Mouse (Mus musculus) B cell, adult 2 months (primary cell): Measurements from ENCODE around the gene Cxcl16.
"Not testable (repeated sequence)": the region's sequence is repeated elsewhere in the genome, so short reads cannot be mapped to it uniquely, and the experiment has no call there.

Experiments
- DNase-seq, 2 experiments: peaks; one replicate each; pipeline ENCODE4 v3.0.0; 2022

Cxcl16 gene

DNA sequence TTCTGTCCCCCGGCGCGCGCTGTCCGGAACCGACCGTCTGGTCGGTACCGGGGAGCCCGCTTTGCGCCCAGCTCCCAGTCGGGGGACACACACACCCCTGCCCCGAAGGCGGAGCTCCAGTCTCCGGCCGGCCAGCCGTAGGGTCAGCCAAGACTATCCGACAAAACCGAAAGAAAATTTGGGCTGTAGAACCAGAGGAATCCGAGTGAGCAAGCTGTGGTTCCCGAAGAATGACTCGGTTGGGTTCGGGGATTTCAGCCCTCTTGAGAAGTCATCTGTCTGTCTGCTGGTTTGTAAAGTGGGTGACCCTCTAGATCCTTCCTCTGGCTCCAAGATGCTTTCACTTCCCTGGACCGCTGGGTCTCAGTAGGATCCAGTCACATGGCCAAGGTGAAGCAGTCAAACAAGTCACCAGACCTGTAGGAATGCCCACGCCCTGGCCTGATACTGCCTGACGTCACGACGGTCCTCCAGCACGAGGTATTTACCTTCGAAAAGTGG lies at the start of gene Cxcl16:
Gene Cxcl16 (minus strand): TSS at position 384 of the 501 bp plus-strand sequence.
- peak; percentile 41 to 46 for DNase-seq

DNA sequence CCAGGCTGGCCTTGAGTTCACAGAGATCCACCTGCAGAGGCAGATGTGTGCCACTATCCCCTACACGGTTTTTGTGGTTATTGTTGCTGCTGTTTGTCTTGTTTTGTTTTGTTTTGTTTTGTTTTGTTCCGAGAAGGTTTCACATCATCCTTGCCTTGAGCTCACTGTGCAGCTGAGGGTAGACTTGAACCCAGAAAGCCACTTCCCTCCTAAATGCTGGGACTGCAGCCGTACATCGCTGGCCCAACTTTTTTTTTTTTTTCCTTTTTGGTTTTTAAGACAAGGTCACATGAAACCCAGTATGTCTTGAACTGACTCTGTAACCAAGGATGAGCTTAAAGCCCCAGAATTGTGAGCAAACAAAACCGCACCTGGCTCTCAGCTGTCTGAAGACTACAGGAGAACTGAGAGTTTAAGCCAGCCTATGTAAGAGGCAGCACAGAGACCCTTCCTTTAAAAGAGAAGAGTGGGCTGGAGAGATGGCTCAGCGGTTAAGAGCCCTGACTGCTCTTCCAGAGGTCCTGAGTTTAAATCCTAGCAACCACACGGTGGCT lies 47.3 kb upstream of the Cxcl16 start:
- DNase-seq = no peak

DNA sequence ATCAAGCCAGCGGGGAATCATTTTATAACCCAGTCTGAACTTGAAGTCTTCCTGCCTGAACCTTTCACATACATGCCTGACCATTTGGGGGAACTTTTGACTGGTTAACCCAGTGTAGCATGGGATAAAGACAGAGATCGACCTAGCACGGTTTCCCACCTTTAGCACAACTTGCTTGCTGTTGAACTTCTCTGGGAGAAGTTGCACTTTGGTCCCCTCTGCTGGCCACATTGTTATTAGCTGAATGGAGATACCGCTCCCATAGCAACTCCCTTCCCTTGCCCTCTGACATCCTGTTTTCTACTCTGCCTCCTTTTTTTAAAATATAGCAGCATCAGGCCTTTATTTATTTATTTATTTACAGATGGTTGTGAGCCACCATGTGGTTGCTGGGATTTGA lies 46.6 kb upstream of the Cxcl16 start:
- peak; percentile 73 to 74 for DNase-seq

DNA sequence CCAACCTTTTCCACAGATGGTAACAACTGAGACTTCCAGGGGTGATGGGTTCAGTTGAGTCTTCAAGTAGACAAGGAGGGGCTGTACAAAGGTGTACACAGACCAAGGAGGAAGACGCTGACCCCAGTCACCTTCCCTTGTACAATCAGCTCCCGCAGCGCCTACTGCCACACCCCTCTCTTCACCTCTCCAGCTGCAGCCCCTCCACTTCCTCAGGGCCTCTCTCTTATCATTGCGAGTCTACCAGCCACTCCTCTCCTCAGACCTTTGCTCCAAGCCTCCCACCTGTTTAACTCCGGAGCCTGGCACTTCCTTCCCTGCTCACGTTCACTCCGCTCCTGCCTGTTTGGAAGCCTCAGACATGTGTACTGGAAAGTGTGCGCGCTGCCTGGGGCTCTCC lies 45.2 kb upstream of the Cxcl16 start, which contains the start of gene Tm4sf5:
Gene Tm4sf5 (plus strand): TSS at position 275 of the 400 bp plus-strand sequence.
- no peak for DNase-seq

DNA sequence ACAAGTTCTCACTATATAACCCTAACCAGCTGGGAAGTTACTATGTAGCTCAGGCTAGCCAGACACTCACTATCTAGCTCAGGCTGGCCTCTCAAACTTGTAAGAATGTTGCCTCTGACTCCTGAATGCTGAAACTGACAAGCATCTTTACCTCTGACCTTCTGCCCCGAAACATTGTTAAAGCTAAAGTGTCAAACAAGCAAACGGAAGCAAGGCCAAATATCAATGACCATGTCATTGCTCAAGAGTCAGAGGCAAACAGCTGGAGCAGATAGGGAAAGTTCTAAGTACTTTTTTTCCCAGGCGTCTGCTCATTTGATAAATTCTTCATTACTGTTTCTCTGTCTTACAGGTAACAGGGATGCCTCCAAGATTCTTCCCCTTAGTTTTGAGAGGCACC lies 42.2 kb upstream of the Cxcl16 start:
- DNase-seq = no peak

DNA sequence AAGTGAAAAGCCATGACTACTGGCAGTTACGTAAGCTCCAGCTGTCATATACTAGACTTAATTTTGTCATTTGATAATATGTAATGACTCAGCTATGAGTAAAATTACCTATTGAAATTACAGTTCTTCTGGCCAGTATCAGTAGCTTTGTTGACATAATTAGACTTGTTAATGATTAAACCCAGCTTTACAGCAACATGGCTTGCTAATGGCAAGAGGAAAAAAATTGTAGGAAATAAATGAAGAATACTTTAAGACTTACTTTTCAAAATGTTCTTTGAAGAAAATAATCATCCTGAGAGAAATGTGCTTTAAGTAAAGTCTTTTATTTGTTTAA lies 40.7 kb upstream of the Cxcl16 start:
- no peak for DNase-seq

DNA sequence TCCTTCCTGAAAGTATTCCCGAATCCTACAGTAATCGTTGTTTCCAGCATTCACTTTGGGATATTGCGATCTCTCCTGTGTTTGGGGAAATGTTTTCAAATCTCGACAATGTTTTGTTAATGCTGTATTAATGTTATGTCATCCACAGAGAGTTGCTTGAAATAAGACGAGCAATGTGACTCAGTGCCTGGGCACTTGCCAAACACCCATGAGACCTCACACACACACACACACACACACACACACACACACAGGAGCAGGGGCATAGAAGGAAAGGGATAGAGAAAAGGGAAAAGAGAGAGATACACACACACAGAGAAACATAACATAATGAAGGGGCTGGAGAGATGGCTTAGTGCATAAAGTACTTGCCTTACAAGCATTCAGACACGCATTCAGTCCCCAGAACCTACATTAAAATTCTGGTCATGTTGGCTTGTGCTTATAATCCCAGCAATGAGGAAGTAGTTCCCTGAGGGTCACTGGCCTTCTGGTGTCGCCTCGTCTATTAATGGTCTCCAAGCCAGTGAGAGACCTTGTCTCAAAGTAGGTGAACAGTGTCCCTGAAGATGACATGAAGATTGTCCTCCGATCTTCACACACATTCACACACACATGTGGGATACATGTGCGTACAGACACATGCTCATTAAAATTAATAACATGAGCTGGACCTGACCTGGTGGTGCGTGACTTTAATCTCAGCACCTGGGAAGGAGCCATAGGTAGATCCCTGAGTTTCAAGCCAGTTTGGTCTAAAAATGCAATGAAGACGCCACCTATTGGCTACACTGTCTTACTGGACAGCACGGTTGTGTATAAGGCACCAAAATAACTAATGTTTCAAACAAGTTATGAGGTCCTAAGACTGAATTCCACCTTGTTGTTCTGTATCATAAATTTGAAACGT lies 40.0 kb upstream of the Cxcl16 start:
- peak; percentile 11 to 18 for DNase-seq

DNA sequence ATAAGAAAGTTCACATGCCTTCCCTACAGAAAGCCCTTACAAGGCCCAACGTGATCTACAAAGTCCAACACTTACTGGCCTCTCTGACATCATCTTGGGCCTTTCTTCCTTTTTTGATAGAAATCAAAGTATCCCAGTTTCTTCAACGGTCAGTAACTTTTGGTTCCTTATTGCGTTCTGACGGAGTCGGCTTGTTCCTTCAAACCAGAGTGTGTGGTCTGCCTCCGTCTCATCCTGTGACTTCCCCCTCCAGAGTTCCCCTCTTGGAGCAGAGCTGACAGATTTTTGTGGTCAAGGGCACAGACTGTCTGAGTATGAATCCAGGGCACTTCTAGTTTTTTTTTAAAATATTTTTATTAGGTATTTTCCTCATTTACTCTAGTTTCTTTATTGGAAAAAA lies 29.9 kb upstream of the Cxcl16 start:
- DNase-seq = no peak

DNA sequence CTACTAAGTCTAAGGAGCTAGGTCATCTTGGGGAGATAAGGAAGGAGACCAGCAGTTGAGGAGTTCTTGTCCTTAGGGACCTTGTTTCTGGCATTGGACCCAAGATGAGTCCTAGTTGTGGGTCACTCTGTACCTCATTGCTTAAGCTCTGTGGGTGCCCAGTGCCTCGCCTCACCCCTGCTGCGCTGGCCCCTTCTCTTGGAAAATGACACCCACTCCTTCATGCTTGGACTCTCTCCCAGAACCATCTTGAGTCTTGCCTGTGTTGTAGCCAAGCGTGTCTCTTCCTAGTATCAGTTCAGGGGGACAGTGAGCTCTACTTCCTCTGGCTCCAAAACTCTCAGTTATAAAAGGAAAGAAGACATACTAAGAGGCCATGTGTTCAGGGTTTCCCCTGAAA lies 29.4 kb upstream of the Cxcl16 start:
- DNase-seq = no peak

DNA sequence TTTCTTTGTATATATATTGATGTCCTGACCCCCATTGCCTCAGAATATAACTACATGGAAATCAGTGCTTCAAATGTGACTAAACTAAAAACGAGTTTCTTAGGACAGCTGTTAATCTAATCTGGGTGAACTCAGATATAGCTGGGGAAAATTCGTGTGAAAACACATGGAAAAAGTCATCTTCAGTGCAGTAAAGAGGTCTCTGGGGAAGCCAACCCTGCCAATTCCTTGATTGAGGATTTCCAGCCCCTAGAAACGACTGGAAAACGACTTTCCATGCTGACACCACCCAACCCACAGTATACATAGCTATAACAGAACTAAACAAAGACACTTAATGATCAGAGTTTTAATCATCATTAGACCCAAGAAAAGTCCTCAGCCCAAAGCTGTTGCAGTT lies 28.0 kb upstream of the Cxcl16 start:
- DNase-seq = no peak

DNA sequence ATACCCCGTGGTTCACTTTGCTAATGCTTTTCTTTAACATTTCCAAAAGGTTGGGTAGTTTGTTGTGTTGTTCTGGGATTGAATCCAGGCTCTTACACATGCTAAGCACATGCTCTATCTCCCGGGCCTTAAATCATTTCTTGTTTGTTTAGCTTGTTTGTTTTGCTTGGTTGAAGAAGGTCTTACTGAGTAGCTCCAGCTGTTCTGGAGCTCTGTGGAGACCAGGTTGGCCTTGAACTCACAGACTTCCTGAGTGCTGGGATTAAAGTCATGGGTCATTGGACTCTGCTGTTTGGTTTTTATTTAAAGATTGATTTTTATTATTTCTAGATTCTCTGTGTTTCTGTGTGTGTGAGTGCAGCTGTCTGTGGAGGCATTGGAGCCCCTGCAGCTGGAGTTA lies 25.7 kb upstream of the Cxcl16 start:
- DNase-seq = no peak

DNA sequence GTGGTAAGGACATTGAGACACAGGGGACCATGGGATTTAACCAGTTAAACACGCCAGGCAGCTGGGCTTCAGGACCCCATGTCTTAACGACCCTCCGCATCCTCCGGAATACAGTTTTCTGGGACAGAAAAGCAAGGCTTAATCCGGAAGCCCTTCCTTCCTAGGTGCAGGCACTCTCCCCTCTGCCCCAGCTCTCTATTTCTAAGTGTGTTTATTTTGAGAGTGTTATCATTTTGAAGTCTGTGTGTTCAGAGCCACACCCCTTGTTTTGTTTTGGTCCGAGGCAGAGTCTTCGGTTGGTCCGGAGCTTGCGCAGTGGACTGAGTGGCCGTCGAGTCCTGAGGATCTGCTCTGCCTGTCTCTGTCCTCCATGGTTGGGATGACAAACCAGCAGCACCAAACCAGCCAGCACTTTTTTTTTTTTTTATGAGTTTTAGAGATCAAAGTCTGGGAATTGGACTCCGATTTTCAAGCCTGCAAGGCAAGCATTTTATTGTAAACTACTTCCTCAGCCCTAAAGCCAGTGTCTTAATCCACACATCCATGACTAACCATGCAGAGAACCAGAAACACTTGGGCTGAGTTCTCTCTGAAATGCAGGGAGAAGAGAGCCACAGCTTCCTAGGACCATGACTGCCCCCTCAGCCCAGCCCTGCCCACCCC lies 15.2 kb upstream of the Cxcl16 start:
- no peak for DNase-seq

DNA sequence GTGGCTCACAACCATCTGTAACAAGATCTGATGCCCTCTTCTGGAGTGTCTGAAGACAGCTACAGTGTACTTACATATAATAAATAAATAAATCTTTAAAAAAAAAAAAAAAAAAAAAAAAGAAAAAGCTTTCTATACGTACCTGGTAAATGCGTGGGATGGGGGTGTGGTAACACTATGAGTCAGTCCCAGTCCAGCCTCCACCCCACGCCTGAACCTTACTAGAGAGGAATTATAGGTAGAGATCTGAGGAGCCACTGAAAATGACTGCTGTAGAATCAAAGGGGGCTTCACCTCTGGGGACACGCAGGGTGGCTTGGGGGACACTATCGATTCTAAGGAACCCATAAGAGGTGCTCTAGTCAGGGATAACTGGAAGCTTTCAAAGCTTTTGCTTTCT lies 13.5 kb upstream of the Cxcl16 start:
- not testable (repeated sequence) for DNase-seq

DNA sequence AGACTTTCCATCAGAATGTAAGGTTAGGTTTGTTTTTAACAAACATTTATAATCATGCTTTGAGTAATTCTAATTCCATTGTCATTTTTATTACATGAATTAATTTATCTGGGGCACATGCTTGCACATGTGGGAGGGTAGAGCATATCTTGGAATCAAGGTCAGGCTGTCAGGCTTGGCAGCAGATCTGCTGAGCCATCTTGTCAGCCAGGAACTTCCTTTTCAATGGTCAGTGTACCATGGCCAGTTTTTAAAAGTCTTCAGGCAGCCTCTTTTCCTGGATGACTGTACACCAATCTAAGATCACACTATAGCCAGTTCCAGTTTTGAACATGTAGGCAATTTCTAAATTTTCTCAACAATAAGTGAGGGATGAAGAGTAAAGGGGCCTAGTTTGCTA lies 12.9 kb upstream of the Cxcl16 start:
- DNase-seq = no peak

DNA sequence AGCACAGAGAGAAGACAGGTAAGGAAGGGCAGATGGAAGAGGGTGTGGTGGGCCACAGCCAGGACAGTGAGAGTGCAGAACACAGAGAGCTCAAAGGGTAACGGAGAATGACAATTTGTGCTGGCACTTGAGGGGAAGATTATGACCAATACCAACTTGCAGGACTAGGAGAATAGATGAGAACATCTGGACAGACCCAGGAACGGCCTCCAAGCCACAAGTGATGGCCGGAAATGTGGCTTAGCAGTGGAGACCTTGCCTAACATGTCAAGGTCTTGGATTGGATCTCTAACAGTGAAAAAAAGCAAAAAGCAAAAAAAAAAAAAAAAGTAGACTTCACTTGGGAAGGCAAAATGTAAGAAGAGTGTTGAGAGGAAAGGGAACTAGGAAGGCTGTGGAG lies 10.0 kb upstream of the Cxcl16 start:
- no peak for DNase-seq

DNA sequence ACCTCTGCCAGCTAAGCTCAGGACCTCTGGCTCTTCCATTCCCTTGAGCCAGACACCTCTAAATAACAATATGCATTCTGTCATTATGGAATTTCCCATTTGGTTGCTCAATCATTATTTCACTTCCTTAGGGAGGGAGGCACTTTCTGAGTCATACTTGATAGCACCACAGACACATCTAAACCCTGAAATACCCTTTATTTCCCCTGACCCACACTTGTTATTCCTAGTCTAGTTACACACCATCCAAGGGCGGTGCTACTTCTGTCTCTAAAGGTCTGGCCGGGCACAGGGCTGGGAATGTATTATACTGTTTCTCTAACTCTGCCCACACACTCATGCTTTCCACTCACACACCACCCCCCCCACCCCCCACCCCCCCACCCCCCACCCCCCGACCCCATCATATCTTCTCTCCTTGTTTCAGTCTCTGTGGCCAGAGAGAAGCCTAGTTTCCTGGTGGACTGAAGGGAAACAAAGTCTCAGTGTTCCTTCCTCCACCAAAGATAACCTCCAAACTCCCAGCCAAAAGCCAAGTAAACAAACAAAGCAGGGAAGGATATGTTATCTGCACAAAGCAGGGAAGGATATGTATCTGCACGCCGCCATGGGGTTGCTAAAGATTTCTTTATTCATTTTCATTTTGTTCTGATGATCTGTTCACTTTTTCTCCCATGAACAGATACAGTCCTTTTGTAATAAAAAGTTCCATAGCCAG lies 8.3 kb upstream of the Cxcl16 start:
- no peak for DNase-seq

DNA sequence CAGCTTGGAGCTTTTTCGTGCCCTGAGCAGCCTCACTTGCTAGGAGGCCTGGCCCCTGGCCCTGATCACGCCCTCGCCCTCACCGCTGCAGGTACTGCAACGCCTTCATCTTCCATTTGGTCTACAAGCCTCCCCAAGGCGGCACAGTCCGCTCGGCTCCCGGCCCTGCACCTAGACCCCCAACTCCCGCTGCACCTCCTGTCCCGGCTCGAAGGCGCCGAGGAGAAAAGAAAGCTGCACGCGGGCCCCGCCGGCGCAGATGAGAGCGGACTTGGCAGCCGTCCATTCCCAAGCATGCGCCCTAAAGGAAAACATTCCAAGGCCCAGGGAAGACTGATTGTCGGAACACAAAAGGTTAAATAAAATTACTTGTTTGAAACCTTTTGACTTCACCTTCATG lies 6.0 kb upstream of the Cxcl16 start:
- no peak for DNase-seq

DNA sequence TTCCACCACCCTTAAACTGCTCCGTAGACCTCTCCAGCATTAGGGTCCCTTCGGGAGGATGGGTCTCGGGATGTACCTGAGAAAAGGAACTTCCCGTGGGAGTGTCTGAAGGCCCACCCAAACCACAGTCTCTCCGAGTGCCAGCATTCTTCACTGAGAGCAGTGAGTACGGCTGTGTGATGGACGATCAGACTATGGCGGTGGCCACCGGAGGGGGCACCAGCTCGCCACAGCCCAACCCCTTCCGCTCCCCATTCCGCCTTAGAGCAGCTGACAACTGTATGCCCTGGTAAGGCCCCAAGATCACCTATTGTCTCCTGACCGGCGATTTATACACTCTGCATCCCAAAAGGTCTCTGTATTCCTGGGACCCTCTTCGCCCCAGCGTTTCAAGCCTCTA lies 5.4 kb upstream of the Cxcl16 start:
- no peak for DNase-seq

DNA sequence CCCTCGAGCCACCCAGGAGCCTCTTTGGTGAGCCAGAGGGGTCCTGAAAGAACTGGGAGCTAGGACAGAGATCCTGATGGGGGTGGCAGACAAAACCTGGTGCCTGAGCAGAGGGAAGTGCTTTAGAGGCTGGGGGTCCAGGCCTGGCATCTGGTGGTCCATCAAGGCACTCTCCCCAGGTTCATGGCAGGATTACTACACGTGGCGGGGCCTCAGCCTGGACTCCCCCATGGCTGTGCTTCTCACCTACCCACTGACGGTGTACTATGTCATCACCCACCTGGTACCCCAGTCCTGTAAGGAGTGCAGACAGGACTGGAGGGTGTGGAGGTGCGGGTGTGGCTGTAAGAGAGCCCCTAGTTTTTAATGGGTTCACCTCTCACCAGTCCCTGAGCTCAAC lies 4.2 kb upstream of the Cxcl16 start:
- no peak for DNase-seq

DNA sequence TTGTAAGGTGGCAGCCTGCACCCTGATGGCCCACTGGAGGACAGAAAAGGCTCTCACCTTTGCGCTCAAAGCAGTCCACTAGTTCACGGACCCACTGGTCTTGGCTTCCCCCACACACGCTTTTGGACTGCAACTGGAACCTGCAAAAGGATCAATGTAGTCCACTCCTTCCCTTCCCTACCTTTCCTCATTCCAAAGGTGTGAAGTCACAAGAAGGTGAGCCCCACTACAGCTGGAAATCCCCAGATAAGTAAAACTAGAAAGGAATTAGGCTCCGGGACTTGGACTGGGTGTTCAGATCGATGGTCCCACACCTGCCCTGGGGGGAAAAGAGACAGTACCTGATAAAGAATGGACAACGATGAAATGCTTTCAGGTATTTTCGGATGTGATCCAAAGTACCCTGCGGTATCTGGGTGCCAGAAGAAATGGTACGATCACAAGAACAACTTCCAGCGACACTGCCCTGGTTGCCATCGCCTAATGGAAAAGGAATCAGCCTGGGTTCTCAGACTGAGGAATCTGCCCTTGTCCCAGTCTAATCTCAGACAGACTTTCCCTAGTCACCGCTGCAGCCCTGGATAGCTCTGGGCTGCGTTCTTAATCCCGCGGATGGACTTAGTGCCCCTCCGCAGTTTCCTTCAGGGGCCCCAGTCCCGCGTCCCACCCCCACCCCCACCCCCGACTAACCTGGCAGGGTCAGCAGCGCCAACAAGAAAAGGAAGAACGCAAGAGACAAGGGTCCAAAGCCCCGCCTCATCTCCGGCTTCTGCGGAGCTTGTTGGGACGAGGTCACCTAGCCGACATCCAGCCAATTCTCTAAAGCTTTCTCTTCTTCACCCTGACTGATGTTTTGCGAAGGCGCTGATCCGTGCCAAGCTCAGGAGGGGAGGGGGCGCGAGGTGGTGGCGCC lies 840 bp downstream of the Cxcl16 start, which contains the start of gene Zmynd15:
Gene Zmynd15 (plus strand): TSS at position 746 of the 913 bp plus-strand sequence.
- peak; percentile 16 to 23 for DNase-seq

DNA sequence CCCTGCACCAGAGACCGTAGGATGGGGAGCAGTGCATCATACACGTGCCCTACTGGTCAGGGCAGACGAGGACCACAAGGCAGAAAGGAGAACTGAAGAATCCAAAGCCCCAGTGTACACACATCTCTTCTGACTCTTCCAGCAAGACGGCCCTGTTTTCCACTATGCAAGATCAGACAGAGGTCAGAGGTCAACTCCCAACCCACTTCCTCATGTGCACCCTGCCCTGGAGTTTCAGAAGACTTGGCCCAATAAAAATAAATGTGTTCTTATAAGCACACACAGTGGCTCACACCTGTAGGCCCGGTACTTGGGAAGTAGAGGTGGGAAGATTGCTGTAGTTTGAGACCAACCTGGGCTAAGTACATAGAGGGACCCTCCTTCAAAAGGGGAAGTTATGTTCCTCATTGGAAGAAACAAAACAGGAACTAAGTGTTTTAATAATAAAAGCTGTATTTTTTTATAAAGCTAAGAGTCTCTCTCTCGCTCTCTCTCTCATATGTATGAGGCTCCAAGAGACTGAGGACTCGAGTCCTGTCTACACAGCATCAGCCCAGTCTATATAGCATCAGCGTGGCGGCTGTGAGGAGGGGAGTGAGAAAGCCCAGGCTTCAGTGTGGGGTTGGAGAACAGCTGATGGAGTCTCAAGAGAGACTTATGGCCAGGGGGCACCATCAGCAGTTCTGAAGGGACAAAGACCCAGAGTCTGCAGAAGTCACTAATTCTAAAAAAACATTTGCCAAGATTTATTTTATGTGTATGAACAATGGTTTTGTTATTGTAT lies 6.3 kb downstream of the Cxcl16 start:
- DNase-seq = peak; percentile 51 to 54
